Mouse (Mus musculus): ENCODE results near the gene Hrg. TPM values are rescaled to one million over a fixed set of nuclear protein-coding genes. Genes with fewer than 3 reads are reported as not detected.
"Not testable (repeated sequence)": the region's sequence is repeated elsewhere in the genome, so short reads cannot be mapped to it uniquely, and the experiment has no call there.

Gene Hrg
- total and polyA plus RNA-seq, 2 experiments from 2014 or later, result not detected

GRCm38 (mm10) chr16:22929575-22929974, 21.3 kb upstream of the Hrg start:
- ATAC-seq (ENCODE audit: insufficient read depth, low read depth) (no peak), DNase-seq (ENCODE audit: low spot score) (no peak)
- Histone ChIP-seq H3K27me3 (ENCODE audit: control insufficient read depth, insufficient read depth, low read length) (no peaks in the 10 kb centered on the region), H3K4me2 (ENCODE audit: low read depth, low read length) (no peak overlapping the region), H3K9me3 (replicated peaks; ENCODE audit: control insufficient read depth, low read length) (no peaks in the 10 kb centered on the region), H3K4me3 (ENCODE audit: low read depth, low read length) (no peak overlapping the region), H3K36me3 (replicated peaks; ENCODE audit: control insufficient read depth, insufficient read depth, low read length) (no peaks in the 10 kb centered on the region), H3K27ac (ENCODE audit: low read depth) (no peak overlapping the region), H3K4me1 (ENCODE audit: control insufficient read depth, insufficient read depth) (no peaks in the 10 kb centered on the region), H3K9ac (replicated peaks; ENCODE audit: low read depth, low read length) (no peak overlapping the region)
- WGBS, result 57% methylated on average over 6 of the region's 6 CpGs
- TF ChIP-seq EP300 (IDR thresholded peaks at IDR 0.05; ENCODE audit: low read depth) (no peak), CTCF (IDR thresholded peaks at IDR 0.05; ENCODE audit: low read depth) (no peak)

- Histone ChIP-seq H3K9ac (replicated peaks; ENCODE audit: low read depth, low read length) (no peak overlapping the region), H3K27ac (ENCODE audit: low read depth) (no peak overlapping the region), H3K4me1 (ENCODE audit: control insufficient read depth, insufficient read depth) (no peaks in the 10 kb centered on the region), H3K9me3 (replicated peaks; ENCODE audit: control insufficient read depth, low read length) (no peaks in the 10 kb centered on the region), H3K27me3 (ENCODE audit: control insufficient read depth, insufficient read depth, low read length) (no peaks in the 10 kb centered on the region), H3K4me3 (ENCODE audit: low read depth, low read length) (no peak overlapping the region), H3K4me2 (ENCODE audit: low read depth, low read length) (no peak overlapping the region), H3K36me3 (replicated peaks; ENCODE audit: control insufficient read depth, insufficient read depth, low read length) (no peaks in the 10 kb centered on the region)
- ATAC-seq (ENCODE audit: insufficient read depth, low read depth), result no peak
- no peak for DNase-seq (ENCODE audit: low spot score)
- TF ChIP-seq CTCF (IDR thresholded peaks at IDR 0.05; ENCODE audit: low read depth) (no peak), EP300 (IDR thresholded peaks at IDR 0.05; ENCODE audit: low read depth) (no peak)
- WGBS, result 75% methylated on average over 11 of the region's 11 CpGs
These were observed 19.3 kb upstream of the Hrg start for GRCm38 (mm10) chr16:22931431-22932200.

DNA sequence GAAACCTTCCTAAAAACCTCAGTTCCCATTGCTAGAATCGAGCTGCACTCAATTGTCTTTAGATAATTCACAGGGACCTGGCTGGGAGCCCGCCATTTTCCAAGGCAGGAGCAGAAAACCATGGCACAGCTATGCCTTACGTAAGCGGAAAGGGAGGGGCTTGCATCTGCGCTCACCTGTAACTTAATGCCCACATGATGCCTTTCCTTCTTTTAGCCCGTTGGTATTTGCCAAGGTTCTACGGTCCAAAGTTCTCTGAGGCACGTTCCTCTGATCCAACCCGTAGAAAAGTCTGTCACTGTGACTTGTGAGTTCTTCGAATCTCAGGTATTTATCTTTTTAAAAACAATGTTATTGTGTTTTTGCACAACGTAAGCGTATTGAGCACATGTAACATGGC, 13.2 kb upstream of the Hrg start:
- no peak for DNase-seq (ENCODE audit: low spot score)
- Histone ChIP-seq H3K4me1 (ENCODE audit: control insufficient read depth, insufficient read depth) (no peaks in the 10 kb centered on the region), H3K4me2 (ENCODE audit: low read depth, low read length) (no peak overlapping the region), H3K4me3 (ENCODE audit: low read depth, low read length) (no peak overlapping the region), H3K27me3 (ENCODE audit: control insufficient read depth, insufficient read depth, low read length) (no peaks in the 10 kb centered on the region), H3K27ac (ENCODE audit: low read depth) (no peak overlapping the region), H3K9me3 (replicated peaks; ENCODE audit: control insufficient read depth, low read length) (no peaks in the 10 kb centered on the region), H3K36me3 (replicated peaks; ENCODE audit: control insufficient read depth, insufficient read depth, low read length) (no peaks in the 10 kb centered on the region), H3K9ac (replicated peaks; ENCODE audit: low read depth, low read length) (no peak overlapping the region)
- no peak for ATAC-seq (ENCODE audit: insufficient read depth, low read depth)
- TF ChIP-seq EP300 (IDR thresholded peaks at IDR 0.05; ENCODE audit: low read depth) (no peak), CTCF (IDR thresholded peaks at IDR 0.05; ENCODE audit: low read depth) (no peak)
- WGBS, result 83% methylated on average over 12 of the region's 12 CpGs

GRCm38 (mm10) chr16:22938541-22938940, 12.3 kb upstream of the Hrg start:
- no peaks in the 10 kb centered on the region for H3K4me1 ChIP-seq (ENCODE audit: control insufficient read depth, insufficient read depth)
- no peak overlapping the region for H3K4me3 ChIP-seq (ENCODE audit: low read depth, low read length)
- H3K9ac ChIP-seq (replicated peaks; ENCODE audit: low read depth, low read length), result no peak overlapping the region
- DNase-seq (ENCODE audit: low spot score) (no peak), ATAC-seq (ENCODE audit: insufficient read depth, low read depth) (no peak)
- WGBS, result 78% methylated on average over 2 of the region's 2 CpGs
- no peak overlapping the region for H3K4me2 ChIP-seq (ENCODE audit: low read depth, low read length)
- no peaks in the 10 kb centered on the region for H3K36me3 ChIP-seq (replicated peaks; ENCODE audit: control insufficient read depth, insufficient read depth, low read length)
- no peak overlapping the region for H3K27ac ChIP-seq (ENCODE audit: low read depth)
- H3K27me3 ChIP-seq (ENCODE audit: control insufficient read depth, insufficient read depth, low read length), result no peaks in the 10 kb centered on the region
- H3K9me3 ChIP-seq (replicated peaks; ENCODE audit: control insufficient read depth, low read length), result no peaks in the 10 kb centered on the region
- TF ChIP-seq EP300 (IDR thresholded peaks at IDR 0.05; ENCODE audit: low read depth) (no peak), CTCF (IDR thresholded peaks at IDR 0.05; ENCODE audit: low read depth) (no peak)

GRCm38 (mm10) chr16:22939120-22939695, 11.7 kb upstream of the Hrg start:
- no peak overlapping the region for H3K4me2 ChIP-seq (ENCODE audit: low read depth, low read length)
- no peak overlapping the region for H3K9ac ChIP-seq (replicated peaks; ENCODE audit: low read depth, low read length)
- DNase-seq (ENCODE audit: low spot score) (no peak), ATAC-seq (ENCODE audit: insufficient read depth, low read depth) (no peak)
- H3K27me3 ChIP-seq (ENCODE audit: control insufficient read depth, insufficient read depth, low read length), result no peaks in the 10 kb centered on the region
- no peak overlapping the region for H3K4me3 ChIP-seq (ENCODE audit: low read depth, low read length)
- no peaks in the 10 kb centered on the region for H3K4me1 ChIP-seq (ENCODE audit: control insufficient read depth, insufficient read depth)
- no peaks in the 10 kb centered on the region for H3K9me3 ChIP-seq (replicated peaks; ENCODE audit: control insufficient read depth, low read length)
- H3K27ac ChIP-seq (ENCODE audit: low read depth), result no peak overlapping the region
- TF ChIP-seq EP300 (IDR thresholded peaks at IDR 0.05; ENCODE audit: low read depth), result no peak
- TF ChIP-seq CTCF (IDR thresholded peaks at IDR 0.05; ENCODE audit: low read depth), result no peak
- H3K36me3 ChIP-seq (replicated peaks; ENCODE audit: control insufficient read depth, insufficient read depth, low read length), result no peaks in the 10 kb centered on the region
- 63% methylated on average over 8 of the region's 8 CpGs for WGBS

GRCm38 (mm10) chr16:22941825-22942476, 8.9 kb upstream of the Hrg start:
- not testable (repeated sequence) for H3K9me3 ChIP-seq (replicated peaks; ENCODE audit: control insufficient read depth, low read length); H3K4me3 ChIP-seq (ENCODE audit: low read depth, low read length); H3K27ac ChIP-seq (ENCODE audit: low read depth); DNase-seq (ENCODE audit: low spot score); H3K4me2 ChIP-seq (ENCODE audit: low read depth, low read length); H3K9ac ChIP-seq (replicated peaks; ENCODE audit: low read depth, low read length); H3K27me3 ChIP-seq (ENCODE audit: control insufficient read depth, insufficient read depth, low read length); H3K4me1 ChIP-seq (ENCODE audit: control insufficient read depth, insufficient read depth); H3K36me3 ChIP-seq (replicated peaks; ENCODE audit: control insufficient read depth, insufficient read depth, low read length); ATAC-seq (ENCODE audit: insufficient read depth, low read depth)

Data from heart, postnatal 0 days (tissue).